Mouse (Mus musculus) testis, adult 2 months (tissue): Measurements from ENCODE around the gene Foxg1. TPM values are rescaled to one million over a fixed set of nuclear protein-coding genes. Genes with fewer than 3 reads are reported as not detected.
A peak's percentile ranks its signal among the peaks of the same experiment; 100 is the strongest.

Source experiments
- H3K27ac ChIP-seq: fragments of 200-500 bp; 2 replicates; pipeline ENCODE4 v1.5.1; 2012; ENCODE audit warnings: low read depth, low read length; ENCODE audit not compliant: control insufficient read depth, insufficient read depth
- H3K27me3 ChIP-seq: fragments of 200-500 bp; 2 replicates; pipeline ENCODE4 v1.6.1; 2012; ENCODE audit warnings: mild to moderate bottlenecking, low read length, moderate library complexity; ENCODE audit not compliant: control insufficient read depth, insufficient read depth
- H3K36me3 ChIP-seq: fragments of 200-500 bp; 2 replicates; pipeline ENCODE4 v1.6.1; 2012; ENCODE audit warnings: mild to moderate bottlenecking, low read length; ENCODE audit not compliant: control insufficient read depth, insufficient read depth
- H3K4me1 ChIP-seq: fragments of 200-500 bp; 2 replicates; pipeline ENCODE4 v1.6.1; 2012; ENCODE audit warnings: low read length; ENCODE audit not compliant: control insufficient read depth, insufficient read depth
- H3K4me3 ChIP-seq: fragments of 200-500 bp; 2 replicates; pipeline ENCODE4 v1.5.1; 2012; ENCODE audit warnings: low read depth, mild to moderate bottlenecking, low read length, moderate library complexity, mixed read lengths; ENCODE audit not compliant: control insufficient read depth
- CTCF ChIP-seq: fragments of 200-500 bp; IDR thresholded peaks from 2 replicates; pipeline ENCODE4 v1.5.1; 2012; ENCODE audit warnings: low read depth, mild to moderate bottlenecking, inconsistent platforms, low read length, moderate library complexity; ENCODE audit not compliant: control insufficient read depth, insufficient read depth, insufficient replicate concordance
- POLR2A ChIP-seq: fragments of 200-500 bp; IDR thresholded peaks from 2 replicates; pipeline ENCODE4 v1.6.1; 2012; ENCODE audit warnings: low read depth, mild to moderate bottlenecking, inconsistent platforms, low read length, moderate library complexity; ENCODE audit not compliant: control insufficient read depth
- polyA plus RNA-seq: library from polyadenylated mRNA; depleted of rRNA; stranded (reverse); fragments of >200 nt; gene quantifications from 2 replicates; pipeline ENCODE4 v1.2.3, GENCODE M21; 2012; rRNA removed

Foxg1 gene
- polyA plus RNA-seq, 1 experiment: 0.67 TPM

GRCm38 (mm10) chr12:49399611-49400010 is 17.2 kb downstream of the Foxg1 start:
- no peak overlapping the region for H3K4me3 ChIP-seq
- TF ChIP-seq POLR2A (no peak), CTCF (no peak)
- H3K4me1 ChIP-seq: peaks cover 5% of the 10 kb centered on the region
- H3K27me3 ChIP-seq: peaks cover 2% of the 10 kb centered on the region; the same call in 1 of the 2 replicates
- H3K27ac ChIP-seq: no peak overlapping the region
- no peaks in the 10 kb centered on the region for H3K36me3 ChIP-seq

- Histone ChIP-seq H3K27me3 (no peaks in the 10 kb centered on the region; the same call in 1 of the 2 replicates), H3K27ac (no peak overlapping the region), H3K4me1 (peaks cover 5% of the 10 kb centered on the region), H3K4me3 (no peak overlapping the region), H3K36me3 (no peaks in the 10 kb centered on the region)
- no peak for TF ChIP-seq POLR2A
- TF ChIP-seq CTCF: no peak
These were observed 17.8 kb downstream of the Foxg1 start for GRCm38 (mm10) chr12:49400036-49400852.

GRCm38 (mm10) chr12:49400853-49401118 is 18.3 kb downstream of the Foxg1 start:
- H3K27me3 ChIP-seq: no peaks in the 10 kb centered on the region; the same call in 1 of the 2 replicates
- peaks cover 5% of the 10 kb centered on the region for H3K4me1 ChIP-seq
- peak overlapping the region; percentile 68 for H3K4me3 ChIP-seq
- no peak for TF ChIP-seq POLR2A
- no peak for TF ChIP-seq CTCF
- H3K27ac ChIP-seq: no peak overlapping the region
- no peaks in the 10 kb centered on the region for H3K36me3 ChIP-seq

GRCm38 (mm10) chr12:49401119-49401795 is 18.8 kb downstream of the Foxg1 start:
- H3K4me3 ChIP-seq: peak overlapping the region; percentile 68

GRCm38 (mm10) chr12:49401796-49402130 is 19.3 kb downstream of the Foxg1 start:
- peaks cover 5% of the 10 kb centered on the region for H3K4me1 ChIP-seq
- no peak overlapping the region for H3K27ac ChIP-seq
- H3K4me3 ChIP-seq: peak overlapping the region; percentile 68; the same call in 1 of the 2 replicates
- H3K27me3 ChIP-seq: no peaks in the 10 kb centered on the region; the same call in 1 of the 2 replicates
- TF ChIP-seq CTCF (no peak), POLR2A (no peak)
- H3K36me3 ChIP-seq: no peaks in the 10 kb centered on the region

More at GRCm38 (mm10) chr12:49401119-49401795, 18.8 kb downstream of the Foxg1 start:
- no peaks in the 10 kb centered on the region; the same call in 1 of the 2 replicates for H3K27me3 ChIP-seq
- peaks cover 5% of the 10 kb centered on the region for H3K4me1 ChIP-seq
- H3K36me3 ChIP-seq: no peaks in the 10 kb centered on the region
- no peak overlapping the region for H3K27ac ChIP-seq
- TF ChIP-seq CTCF: no peak
- TF ChIP-seq POLR2A: no peak

GRCm38 (mm10) chr12:49409833-49410232 is 27.4 kb downstream of the Foxg1 start:
- no peaks in the 10 kb centered on the region for H3K36me3 ChIP-seq
- TF ChIP-seq POLR2A (no peak), CTCF (no peak)
- no peaks in the 10 kb centered on the region for H3K4me1 ChIP-seq
- no peak overlapping the region for H3K27ac ChIP-seq
- no peaks in the 10 kb centered on the region for H3K27me3 ChIP-seq
- H3K4me3 ChIP-seq: no peak overlapping the region

- no peaks in the 10 kb centered on the region for H3K36me3 ChIP-seq
- TF ChIP-seq CTCF: no peak
- TF ChIP-seq POLR2A: no peak
- H3K27me3 ChIP-seq: no peaks in the 10 kb centered on the region
- H3K4me3 ChIP-seq: no peak overlapping the region
- H3K4me1 ChIP-seq: no peaks in the 10 kb centered on the region
- no peak overlapping the region for H3K27ac ChIP-seq
These were observed 35.5 kb downstream of the Foxg1 start for GRCm38 (mm10) chr12:49417963-49418362.

Other genes starting within 250 kb of the Foxg1 start
- gene Gm43517, start 2.5 kb downstream of the Foxg1 start, polyA plus RNA-seq: 0.02 TPM in 1 of 2 replicates, not detected in the other